Mouse (Mus musculus): ENCODE measurements around the gene Thy1. TPM values are rescaled to one million over a fixed set of nuclear protein-coding genes. Genes with fewer than 3 reads are reported as not detected.
A peak's percentile ranks its signal among the peaks of the same experiment; 100 is the strongest.

Gene Thy1
- total RNA-seq, 2 experiments from 2014 or later: 41.2 to 44.2 TPM

DNA sequence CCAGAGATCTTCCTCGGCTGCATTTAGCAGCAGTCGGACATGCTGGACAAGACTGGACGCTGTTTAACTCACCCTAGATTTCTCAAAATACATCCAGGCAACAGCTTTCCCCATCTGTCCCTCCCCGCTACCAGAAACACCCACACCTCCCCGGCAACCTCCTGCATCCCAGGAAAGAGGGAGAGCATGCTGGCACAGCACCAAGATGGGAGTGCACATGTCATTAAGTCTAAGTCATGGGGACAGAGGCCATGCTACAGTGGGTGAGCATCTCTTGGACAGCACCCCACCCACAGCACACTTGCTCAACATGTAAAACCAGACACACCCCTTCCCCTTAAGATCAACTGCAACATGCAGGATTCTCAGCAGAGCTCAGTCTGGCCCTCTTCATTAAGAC lies 37.8 kb downstream of the Thy1 start:
- DNase-seq (ENCODE audit: low spot score in 2 of 2): peak in 1 of 2 experiments; percentile 28

DNA sequence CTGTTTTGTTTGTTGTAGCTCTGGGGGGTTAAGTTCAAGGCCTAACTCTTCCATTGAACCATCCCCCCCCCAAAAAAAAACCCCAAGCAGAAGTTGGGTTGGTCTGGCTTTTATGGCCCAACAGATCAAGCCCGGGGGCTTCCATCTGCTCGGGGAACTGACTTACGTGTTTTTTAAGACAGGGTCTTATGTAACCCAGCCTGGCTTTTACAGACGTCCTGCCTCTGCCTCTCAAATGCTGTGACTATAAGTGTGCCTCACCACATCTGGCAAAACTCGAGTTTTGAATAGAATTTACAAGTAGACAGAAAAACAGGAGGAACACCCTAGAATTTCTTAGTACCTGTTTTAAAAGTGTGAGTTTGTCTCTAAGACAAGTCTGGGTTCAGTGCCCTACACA lies 38.4 kb downstream of the Thy1 start:
- no peak for DNase-seq (ENCODE audit: low spot score in 2 of 2)

DNA sequence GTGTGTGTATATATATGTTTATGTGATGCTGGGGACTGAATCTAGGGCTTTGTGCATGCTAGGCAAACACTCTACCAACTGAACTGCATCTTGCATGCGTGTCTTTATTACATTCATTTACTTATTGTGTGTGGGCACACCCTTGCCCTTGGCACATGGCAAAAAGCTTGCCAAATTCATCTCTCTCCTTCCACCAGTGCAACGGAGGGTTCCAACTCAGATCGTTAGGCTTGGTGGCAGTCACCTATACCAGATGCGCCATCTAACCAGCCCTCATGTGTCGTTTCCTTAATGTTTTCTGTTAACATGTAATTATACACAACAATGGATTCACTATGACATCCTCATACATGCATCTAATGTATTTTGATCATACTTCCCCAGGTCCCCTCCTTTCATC lies 39.1 kb downstream of the Thy1 start:
- no peak for DNase-seq (ENCODE audit: low spot score in 2 of 2)

DNA sequence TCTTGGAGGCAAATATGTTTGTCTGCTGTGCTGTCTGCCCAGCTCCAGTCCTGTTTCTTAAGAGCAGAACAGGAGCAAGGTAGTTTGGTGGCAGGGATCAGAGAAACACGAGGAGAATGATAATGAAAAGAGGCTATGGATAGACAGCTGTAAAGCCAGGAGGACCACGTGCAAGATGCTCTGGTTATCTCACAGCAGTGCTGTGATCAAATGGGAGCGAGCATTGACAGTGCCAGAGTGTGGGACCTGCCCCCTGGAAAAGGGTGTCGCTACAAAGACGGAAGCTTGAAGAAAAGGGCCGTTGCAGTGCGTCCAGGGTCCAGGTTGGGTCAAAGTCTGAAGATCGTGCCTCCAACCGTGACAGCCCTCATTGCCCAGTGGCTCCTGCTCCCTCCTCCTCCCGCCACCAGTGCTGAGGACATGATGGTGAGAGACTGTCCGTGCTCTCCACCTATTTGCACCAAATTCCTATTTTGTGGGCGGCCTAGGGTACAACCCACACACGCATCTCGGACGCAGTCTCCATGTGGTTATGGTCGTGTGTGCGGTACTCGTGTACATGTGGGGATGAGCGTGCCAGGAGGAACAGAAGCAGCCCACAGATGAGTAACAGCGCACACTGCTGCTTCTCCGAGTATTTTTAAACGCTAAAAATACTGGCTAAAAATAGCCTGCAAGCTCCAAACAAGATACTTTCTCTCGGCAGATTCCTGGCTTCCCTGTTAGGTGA lies 40.4 kb downstream of the Thy1 start:
- peak in 1 of 2 experiments; percentile 22 for DNase-seq (ENCODE audit: low spot score in 2 of 2)

DNA sequence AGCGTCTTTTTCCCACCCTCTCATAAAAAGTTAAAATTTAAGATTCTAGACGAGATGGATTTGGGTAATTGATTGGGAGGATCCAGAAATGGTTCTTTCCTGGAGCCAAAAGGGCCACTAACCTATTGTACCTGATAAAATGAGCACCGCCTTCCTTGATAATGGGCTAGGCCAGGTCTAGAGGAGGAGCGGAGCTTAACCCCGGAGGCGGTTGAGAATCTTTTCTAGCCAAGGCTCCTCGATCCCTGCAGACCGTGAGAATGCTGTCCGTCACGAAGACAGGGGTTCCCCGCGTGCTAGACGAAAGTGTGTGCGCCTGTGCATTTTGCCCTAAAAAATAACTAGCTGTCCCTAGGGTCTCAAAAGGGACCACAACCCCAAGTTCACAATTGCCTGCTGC lies 41.1 kb downstream of the Thy1 start:
- DNase-seq (ENCODE audit: low spot score in 2 of 2): no peak

DNA sequence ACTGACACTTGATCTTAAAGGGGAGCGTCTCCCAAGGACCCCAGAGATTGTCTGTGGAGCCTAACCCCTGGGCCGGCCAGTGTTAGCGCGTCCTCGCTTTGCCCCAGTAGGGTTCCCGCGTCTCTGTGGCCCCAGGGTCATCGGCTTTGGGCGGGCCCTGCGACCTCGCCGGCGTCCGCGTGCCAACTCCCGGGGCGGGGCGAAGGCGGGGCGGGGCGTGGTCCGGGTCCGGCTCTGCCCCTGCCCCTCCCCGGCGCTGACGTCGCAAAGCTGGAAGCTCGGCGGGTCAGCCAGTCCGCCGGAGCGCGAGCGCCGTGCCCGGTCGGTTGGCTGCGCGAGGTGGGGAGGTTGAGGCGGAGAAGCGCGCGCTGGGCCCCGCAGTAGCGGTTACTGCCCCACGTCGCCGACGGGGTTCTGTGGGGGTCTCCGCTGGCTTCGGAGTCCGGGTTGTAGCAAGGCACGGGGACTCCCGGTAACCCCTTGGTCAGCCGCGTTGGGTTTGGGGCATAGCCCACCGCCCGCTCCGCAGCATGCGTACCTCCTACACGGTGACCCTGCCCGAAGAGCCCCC lies 41.6 kb downstream of the Thy1 start:
- peak; percentile 98 for DNase-seq (ENCODE audit: low spot score in 2 of 2)

DNA sequence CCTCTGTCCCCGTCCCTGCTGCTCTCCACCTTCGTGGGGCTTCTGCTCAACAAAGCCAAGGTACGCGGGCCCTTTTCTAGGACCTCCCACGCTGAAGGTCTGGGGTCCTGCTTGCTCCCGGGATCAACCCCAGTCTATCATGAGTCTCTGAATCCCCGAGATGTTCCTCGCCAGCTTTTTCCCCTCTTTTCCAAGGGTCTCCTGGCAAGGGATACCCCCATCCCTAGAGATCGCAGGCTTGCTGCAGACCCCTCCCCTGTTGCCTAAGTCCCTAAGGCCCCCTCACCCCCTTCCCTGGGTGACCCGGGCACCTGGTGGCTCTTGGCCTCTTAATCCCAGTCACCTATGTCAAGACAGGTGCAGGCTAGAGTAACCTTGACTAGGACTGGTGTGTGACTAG lies 42.1 kb downstream of the Thy1 start:
- peak in 1 of 2 experiments; percentile 23 for DNase-seq (ENCODE audit: low spot score in 2 of 2)

DNA sequence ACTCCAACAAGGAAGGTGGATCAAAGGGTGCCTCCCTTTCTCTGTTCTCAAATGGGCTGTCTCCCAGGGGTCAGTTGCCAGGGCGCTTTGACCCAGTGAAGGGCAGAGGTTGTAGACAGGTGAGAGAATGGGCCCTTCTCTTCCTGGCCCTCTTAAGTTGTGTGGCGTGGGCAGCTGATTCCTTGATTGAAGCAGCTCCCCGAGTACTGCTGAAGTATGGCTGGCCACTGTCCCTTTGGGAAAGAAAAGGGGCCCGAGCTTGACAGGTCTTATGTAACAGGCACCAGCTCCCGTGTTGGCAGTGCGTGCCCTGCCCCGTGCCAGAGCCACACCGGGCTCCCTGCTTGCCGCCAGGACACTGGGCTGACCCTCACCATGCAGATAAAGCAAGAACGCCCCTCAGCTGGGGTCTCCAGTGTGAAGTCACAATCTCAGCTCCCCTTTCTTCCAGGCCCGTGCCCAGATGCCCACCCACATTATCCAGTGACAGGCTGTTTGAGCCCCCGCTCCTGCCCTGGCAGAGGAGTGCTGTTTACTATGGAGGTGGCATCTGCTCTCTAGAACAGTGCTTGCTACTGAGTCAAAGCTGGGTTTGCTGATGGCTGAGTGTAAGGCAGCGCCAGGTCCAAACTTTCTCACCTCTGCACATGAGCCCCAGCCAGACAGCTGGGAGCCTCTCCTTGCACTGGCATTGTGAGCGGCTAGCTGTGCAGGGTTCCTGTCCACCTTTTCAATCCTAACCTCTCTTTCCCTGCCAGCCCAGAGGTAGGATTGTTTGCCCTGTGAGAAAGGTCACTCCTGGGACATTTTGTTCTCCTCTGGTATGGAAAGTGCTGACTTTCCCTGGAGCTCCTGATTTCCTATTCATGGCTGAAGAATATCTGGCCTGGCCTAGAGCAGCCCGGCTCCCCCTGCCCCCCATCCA lies 42.8 kb downstream of the Thy1 start:
- peak in 1 of 2 experiments; percentile 38 for DNase-seq (ENCODE audit: low spot score in 2 of 2)

DNA sequence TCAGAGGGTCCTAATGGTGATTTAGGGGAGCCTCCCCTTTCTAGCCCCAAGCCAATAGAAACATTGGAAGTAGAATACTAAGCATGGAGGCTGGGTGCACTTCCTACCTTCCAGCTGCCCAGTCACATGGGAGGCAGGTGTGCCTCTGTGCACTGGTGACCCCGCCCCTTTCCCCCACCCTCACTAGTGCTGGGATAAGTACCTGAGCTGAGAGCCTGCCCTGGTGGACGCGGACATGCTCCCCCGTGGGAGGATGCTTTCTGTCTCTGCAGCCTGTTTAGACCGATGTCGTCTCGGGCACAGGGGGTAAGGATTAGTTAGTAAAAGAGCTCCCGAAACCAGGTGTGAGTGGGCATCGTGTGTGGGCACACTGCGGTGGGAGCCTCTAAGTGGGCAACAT lies 43.8 kb downstream of the Thy1 start:
- peak in 1 of 2 experiments; percentile 23 for DNase-seq (ENCODE audit: low spot score in 2 of 2)

DNA sequence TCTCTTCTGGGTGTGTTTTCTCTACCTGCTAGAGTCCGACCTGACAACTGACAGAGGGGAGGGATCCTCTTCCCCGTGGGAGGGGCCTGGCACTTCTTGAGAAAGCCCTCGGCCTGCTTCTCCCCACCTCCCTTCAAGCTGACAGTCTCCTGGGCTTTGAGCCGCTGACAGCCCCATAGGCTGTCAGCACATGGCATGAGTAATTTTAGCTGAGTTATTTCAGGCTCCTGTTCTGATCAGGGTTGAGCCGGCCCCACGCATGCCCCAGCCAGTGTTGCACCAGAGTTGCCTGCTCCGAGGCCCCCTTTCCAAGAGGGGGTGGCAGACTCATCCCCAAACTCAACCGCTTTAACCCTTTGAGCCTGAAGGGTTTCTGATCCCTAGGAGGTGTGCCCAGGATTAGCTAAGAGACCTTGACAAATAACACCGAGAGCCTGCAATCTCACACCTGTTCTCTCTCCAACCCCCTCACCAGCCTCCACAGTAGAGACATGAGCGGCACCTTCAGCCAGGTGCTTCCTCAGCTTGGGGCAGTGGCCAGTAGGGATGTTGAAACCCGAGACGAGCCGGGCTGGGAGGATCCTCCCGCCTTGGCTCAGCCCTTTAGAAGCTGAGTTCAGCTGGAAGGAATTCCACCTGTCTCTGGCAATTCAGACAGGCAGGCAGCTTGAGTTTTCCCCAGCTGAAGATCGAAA lies 44.7 kb downstream of the Thy1 start:
- DNase-seq (ENCODE audit: low spot score in 2 of 2): peak in 1 of 2 experiments; percentile 27

DNA sequence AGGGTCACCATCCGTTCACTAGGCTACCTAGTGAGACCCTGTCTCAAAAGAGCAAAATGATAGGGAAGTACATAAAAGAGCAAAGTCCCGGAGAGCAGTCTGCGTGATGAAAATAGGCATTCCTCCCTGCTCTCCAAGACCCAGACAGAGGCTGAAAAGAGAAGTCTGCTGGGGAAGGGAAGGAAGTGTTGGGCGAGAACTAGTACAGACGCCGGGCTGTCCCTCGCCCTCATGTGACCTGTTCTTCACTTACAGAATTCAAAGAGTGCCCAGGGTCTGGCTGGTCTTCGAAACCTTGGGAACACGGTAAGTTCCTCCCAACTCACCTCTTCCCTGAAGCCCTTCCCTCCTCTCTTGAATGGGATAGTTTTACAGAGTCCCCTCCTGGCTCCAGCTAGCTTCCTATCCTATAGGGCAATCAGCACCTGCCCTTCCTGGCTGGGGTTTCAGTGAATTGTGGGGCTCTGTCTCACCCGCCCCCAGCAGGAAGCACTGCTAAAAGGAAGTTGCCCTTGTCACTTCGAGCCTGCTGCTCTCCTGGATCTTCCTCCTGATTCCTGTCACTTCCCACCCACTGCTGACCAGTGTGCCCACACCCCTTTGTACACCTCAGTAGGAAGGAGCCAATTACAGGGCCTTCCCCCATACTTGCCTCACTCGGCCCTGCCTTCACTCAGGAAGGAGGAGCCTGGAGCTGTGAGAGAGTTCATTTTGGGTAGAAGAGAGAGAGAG lies 45.9 kb downstream of the Thy1 start:
- DNase-seq (ENCODE audit: low spot score in 2 of 2): peak in 1 of 2 experiments; percentile 18

DNA sequence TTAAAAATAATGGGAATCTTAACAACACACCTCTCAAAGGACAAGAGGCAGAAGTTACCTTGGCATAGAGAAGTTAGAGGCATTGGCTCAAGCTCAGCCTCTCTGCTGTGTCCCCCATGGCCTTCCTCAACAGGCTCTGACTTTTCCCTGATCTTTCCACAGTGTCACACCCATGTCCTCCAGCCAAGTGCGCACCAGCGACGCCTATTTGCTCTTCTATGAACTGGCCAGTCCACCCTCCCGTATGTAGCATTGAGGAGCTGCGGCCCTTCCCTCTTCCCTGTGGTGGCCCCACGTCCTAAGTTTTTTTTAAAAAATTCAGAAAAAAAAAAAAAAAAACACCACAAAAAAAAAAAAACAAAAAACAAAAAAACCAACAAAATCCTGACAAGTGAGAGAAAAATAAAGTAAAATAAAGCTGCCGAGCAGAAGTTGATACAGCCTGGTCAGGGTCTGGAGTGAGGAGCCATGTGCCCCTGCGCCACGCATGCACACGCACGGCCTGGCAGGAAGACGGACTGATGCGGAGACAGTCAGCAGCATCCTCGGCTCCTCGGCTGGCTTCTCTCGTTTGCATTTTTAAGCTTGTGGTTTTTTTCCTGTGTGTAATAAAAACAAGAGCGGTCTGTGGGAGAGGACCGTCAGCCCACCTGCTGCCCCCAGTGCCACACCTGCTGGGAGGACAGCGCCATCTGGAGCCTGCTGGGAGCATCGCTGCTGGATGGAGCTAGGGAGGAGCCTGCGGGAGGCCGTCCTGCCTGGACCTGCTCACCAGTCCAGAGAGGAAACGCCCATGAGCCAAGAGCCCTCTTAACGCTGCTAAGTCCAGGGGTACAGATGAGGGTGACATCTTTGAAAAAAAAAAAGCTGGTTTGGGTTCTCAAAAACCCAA lies 50.7 kb downstream of the Thy1 start:
- DNase-seq (ENCODE audit: low spot score in 2 of 2): peak; percentile 61 to 74

DNA sequence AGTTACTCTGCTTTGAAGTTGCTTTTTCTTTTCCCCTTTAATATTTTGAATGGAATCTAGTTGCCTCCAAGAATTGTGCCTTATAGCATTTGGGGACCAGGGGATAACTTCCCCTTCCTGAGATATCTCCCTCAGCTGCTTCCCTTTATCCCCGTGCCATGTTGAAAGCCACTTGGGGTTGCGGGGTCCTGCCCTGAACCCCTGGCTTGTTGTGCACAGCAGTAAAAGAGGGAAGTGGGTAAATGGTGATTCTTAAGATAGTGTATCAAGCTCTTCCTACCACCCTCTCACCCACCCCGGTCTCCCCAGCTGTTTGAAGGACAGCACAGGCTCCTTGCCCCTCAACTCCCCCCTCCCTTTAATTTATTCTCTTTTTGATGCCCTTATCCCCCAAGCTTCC lies 51.6 kb downstream of the Thy1 start:
- DNase-seq (ENCODE audit: low spot score in 2 of 2): no peak

DNA sequence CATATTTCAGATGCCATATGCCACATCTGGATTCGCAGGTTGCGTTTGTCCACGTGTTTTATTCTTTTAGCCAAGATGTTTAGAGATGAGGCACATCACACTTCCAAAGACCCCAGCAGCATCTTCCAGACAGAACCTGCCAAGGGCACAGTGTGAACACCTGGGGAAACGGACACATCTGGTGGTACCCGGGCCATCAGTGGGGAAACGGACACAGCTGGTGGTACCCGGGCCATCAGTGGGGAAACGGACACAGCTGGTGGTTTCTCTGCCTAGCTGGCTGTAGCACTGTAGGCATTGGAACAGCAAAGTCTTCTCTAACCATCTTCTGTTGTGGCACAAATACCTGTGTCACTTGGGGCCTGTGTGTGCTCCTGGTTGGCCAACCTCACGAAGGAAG lies 52.6 kb downstream of the Thy1 start:
- DNase-seq (ENCODE audit: low spot score in 2 of 2): no peak

DNA sequence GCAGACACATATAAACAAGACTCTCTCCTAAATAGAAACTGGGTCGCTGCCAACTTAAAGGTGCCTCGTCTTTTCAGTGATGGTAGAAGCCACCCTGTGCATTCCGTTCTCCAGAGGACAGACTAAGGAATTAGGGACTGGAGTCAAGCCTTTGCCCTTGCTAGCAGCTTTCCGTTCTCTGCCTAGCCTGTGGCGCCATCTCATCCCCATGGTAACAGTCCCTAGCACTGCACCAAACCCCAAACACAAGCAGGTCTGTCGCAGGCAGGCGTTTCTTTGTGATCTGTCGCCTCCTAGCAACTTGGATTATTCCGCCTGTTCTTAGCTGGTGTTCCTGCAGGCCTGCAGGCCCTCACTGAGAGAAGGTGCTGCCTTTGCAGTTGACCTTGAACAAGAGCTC lies 53.4 kb downstream of the Thy1 start:
- DNase-seq (ENCODE audit: low spot score in 2 of 2): no peak
